Mouse (Mus musculus) liver, adult 2 months (tissue): ENCODE results near the gene Cnot4. TPM values are rescaled to one million over a fixed set of nuclear protein-coding genes. Genes with fewer than 3 reads are reported as not detected.

Experiments
- DNase-seq: peaks from one replicate; pipeline ENCODE4 v3.0.0-alpha.2; 2011; ENCODE audit warnings: low read depth, low spot score; ENCODE audit errors: extremely low read depth
- H3K27ac ChIP-seq: fragments of 200-500 bp; replicated peaks from 2 replicates; pipeline ENCODE4 v1.5.1; 2012; ENCODE audit warnings: low read depth, mild to moderate bottlenecking, control low read depth, inconsistent platforms, low read length; ENCODE audit not compliant: insufficient read depth
- H3K27me3 ChIP-seq: fragments of 200-500 bp; 2 replicates; pipeline ENCODE4 v1.6.1; 2012; ENCODE audit warnings: mild to moderate bottlenecking, moderate library complexity, low read length, inconsistent platforms; ENCODE audit not compliant: control insufficient read depth, insufficient read depth
- H3K36me3 ChIP-seq: fragments of 200-500 bp; 2 replicates; pipeline ENCODE4 v1.6.1; 2012; ENCODE audit warnings: low read length, inconsistent platforms; ENCODE audit not compliant: control insufficient read depth, insufficient read depth
- H3K4me1 ChIP-seq: fragments of 200-500 bp; 2 replicates; pipeline ENCODE4 v1.6.1; 2011; ENCODE audit warnings: low read length; ENCODE audit not compliant: control insufficient read depth, insufficient read depth
- H3K4me3 ChIP-seq: fragments of 200-500 bp; 2 replicates; pipeline ENCODE4 v1.5.1; 2011; ENCODE audit warnings: low read depth, mild to moderate bottlenecking, control low read depth, low read length, moderate library complexity; ENCODE audit not compliant: insufficient read depth
- H3K79me2 ChIP-seq: fragments of 200-500 bp; 2 replicates; pipeline ENCODE4 v1.6.1; 2012; ENCODE audit warnings: inconsistent platforms, mild to moderate bottlenecking, low read length, moderate library complexity; ENCODE audit not compliant: control insufficient read depth, insufficient read depth
- H3K9ac ChIP-seq: fragments of 200-500 bp; 2 replicates; pipeline ENCODE4 v1.6.1; 2012; ENCODE audit warnings: low read depth, mild to moderate bottlenecking, control low read depth, inconsistent platforms, low read length
- CTCF ChIP-seq: fragments of 200-500 bp; IDR thresholded peaks from 2 replicates; pipeline ENCODE4 v1.5.1; 2011; ENCODE audit warnings: low read depth, low read length, control low read depth
- POLR2A ChIP-seq: fragments of 200-500 bp; IDR thresholded peaks from 2 replicates; pipeline ENCODE4 v1.6.1; 2011; ENCODE audit warnings: low read length, control low read depth; ENCODE audit not compliant: insufficient read depth; ENCODE audit errors: extremely low read depth
- WGBS: fragments of 180-500 bp; shearing (Covaris S2); methylation state at CpG from one replicate; pipeline ENCODE4 v1.1.7; 2018; 5-methylcytosine and 5-hydroxymethylcytosine counted together
- polyA plus RNA-seq: library from polyadenylated mRNA; depleted of rRNA; stranded (reverse); fragments of >200 nt; gene quantifications from 2 replicates; pipeline ENCODE4 v1.2.3, GENCODE M21; 2012
- total RNA-seq: library from RNA; depleted of rRNA; stranded (reverse); fragments of >200 nt; gene quantifications from 2 replicates; pipeline ENCODE4 v1.2.3, GENCODE M21; 2014

The Cnot4 gene
- total and polyA plus RNA-seq, 2 experiments: 5.4 to 8.5 TPM

DNA sequence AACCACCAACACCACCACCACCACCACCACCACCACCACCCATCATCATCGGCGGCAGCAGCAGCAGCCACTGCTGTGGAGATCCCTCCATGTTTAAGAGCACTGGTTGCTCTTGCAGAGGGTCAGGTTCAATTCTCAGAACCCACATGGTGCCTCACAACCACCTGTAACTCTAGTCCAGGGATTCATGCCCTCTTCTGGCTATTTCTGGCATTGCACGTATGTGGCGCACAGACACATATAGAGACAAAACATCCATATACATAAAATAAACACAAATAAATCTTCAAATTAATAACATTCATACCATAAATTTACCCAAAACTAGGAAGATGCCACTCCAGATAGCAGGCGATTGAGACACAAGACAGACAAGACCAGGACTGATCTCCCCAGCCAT, 122.8 kb downstream of the Cnot4 start:
- Histone ChIP-seq H3K4me1 (no peaks in the 10 kb centered on the region), H3K27me3 (no peaks in the 10 kb centered on the region), H3K79me2 (no peaks in the 10 kb centered on the region), H3K36me3 (no peaks in the 10 kb centered on the region), H3K9ac (no peak overlapping the region), H3K4me3 (no peak overlapping the region), H3K27ac (no peak overlapping the region)
- WGBS: 98% methylated on average over 5 of the region's 5 CpGs
- DNase-seq: no peak
- TF ChIP-seq CTCF (no peak), POLR2A (no peak)

DNA sequence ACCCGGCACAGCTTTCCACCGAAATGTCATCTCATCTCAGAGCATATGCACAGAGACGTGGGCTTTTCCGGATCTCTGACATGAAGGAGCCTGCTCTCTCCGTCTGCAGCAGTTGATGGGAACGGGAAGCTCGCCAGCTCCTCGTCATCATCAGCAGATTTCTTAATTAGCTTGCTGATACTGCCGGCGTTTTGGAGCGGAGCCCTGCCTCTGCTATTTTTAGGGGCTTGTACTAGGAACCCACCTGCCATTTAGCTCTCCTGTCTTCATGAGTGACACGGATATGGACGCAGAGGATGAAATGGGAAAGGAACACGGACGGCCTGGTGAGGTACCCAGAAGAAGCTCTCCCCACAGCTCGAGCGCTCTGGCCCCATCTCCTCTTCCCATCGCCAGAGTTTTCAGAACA, 131.3 kb downstream of the Cnot4 start:
- no peak overlapping the region for H3K9ac ChIP-seq
- no peak overlapping the region for H3K4me3 ChIP-seq
- no peaks in the 10 kb centered on the region for H3K27me3 ChIP-seq
- no peak overlapping the region for H3K27ac ChIP-seq
- H3K36me3 ChIP-seq: no peaks in the 10 kb centered on the region
- TF ChIP-seq POLR2A: no peak
- no peak for TF ChIP-seq CTCF
- no peaks in the 10 kb centered on the region for H3K79me2 ChIP-seq
- WGBS: 79% methylated on average over 18 of the region's 18 CpGs
- H3K4me1 ChIP-seq: no peaks in the 10 kb centered on the region
- DNase-seq: no peak

DNA sequence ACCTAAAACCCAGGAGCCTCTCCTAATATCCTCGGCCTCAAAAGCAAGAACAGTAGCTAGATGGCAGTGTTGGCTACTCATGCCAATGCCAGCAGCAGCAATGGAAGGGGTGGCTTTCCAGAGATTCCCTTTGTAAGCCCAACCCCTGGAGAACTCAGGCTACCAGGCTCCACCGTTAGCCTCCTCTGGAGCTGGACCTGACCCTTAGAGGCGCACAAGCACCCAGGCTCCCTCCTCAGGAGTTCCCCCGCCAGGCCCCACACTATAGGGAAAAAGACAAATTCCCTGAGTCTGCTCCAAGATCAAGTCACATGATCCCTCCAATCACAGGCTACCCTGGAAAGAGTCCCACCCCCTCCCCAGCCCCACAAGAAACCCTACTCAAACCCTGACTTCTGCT, 134.4 kb downstream of the Cnot4 start:
- peaks cover 5% of the 10 kb centered on the region; the same call in 1 of the 2 replicates for H3K4me1 ChIP-seq
- no peak overlapping the region for H3K27ac ChIP-seq
- no peak overlapping the region for H3K4me3 ChIP-seq
- H3K36me3 ChIP-seq: no peaks in the 10 kb centered on the region
- no peaks in the 10 kb centered on the region for H3K27me3 ChIP-seq
- no peak overlapping the region for H3K9ac ChIP-seq
- DNase-seq: peak; percentile 16
- WGBS: 39% methylated on average over 4 of the region's 4 CpGs
- no peak for TF ChIP-seq POLR2A
- H3K79me2 ChIP-seq: no peaks in the 10 kb centered on the region

DNA sequence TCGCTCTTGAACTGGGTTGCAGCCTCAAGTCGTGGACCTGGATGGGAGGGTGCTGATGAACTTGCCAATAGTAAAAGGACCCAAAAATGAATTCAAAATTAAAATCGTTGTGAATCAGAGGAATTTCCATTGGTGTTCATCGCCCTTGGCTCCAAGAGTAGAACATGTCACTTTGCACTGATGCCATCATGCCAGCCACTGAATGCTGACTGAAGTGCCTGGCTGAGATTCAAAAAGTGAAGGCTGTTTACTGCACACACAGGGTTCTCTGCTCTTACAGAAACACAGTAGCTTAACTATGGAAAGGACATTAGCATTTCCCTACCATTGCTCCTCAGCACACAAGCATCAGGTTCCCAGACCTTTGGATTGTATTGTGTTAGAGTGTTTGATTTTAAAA, 137.0 kb downstream of the Cnot4 start:
- DNase-seq: no peak
- WGBS: 78% methylated on average over 4 of the region's 4 CpGs
- TF ChIP-seq CTCF: no peak
- TF ChIP-seq POLR2A: no peak
- no peaks in the 10 kb centered on the region for H3K79me2 ChIP-seq
- H3K9ac ChIP-seq: no peak overlapping the region
- no peak overlapping the region for H3K4me3 ChIP-seq
- peaks cover 5% of the 10 kb centered on the region; the same call in 1 of the 2 replicates for H3K4me1 ChIP-seq
- no peak overlapping the region for H3K27ac ChIP-seq
- H3K27me3 ChIP-seq: no peaks in the 10 kb centered on the region
- H3K36me3 ChIP-seq: no peaks in the 10 kb centered on the region

DNA sequence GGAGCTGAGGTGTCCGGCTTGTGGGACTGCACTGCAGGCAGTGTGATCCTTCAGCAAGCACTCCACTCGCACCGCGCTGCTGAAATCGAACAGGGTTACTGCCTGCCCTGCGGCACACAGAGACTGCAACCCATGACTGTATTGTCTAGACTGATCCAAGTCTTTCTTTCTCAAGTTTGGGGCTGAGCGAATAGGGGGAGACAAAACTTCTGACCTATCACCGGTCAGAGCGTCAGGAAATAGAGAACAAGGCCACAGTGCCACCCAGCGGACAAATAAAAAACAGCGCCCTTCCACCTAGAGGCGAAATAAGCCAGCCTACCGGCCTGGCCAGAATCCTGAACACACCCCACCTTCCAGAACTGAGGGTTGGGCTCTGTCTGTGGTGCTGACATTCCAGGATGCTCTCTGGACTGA, 138.3 kb downstream of the Cnot4 start:
- TF ChIP-seq POLR2A (no peak), CTCF (peak; percentile 84)
- H3K9ac ChIP-seq: peak overlapping the region; percentile 47; the same call in 1 of the 2 replicates
- 7% methylated on average over 13 of the region's 13 CpGs for WGBS

DNA sequence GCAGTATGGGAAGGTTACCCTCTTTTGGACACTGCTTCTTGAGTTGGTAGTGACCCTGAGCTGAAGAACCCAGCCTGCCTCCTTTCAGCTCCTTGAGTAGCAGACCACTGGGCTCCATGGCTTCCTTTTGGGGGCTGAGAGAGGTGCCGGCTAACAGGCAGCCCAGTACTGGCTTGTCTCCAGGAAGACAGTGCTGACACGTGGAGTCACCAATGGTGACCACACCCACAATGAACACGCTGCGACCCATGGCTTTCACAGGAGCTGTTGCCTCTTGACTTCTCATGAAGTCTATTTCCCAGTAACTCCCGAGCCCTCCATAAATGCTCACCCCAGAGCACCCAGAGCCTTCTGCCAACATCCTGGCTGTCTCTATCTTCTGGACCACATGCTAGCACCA, 138.8 kb downstream of the Cnot4 start:
- no peak overlapping the region for H3K9ac ChIP-seq
- no peak overlapping the region for H3K27ac ChIP-seq
- DNase-seq: no peak
- no peaks in the 10 kb centered on the region for H3K79me2 ChIP-seq
- no peaks in the 10 kb centered on the region for H3K27me3 ChIP-seq
- TF ChIP-seq CTCF (no peak), POLR2A (no peak)
- peaks cover 5% of the 10 kb centered on the region; the same call in 1 of the 2 replicates for H3K4me1 ChIP-seq
- WGBS: 39% methylated on average over 5 of the region's 5 CpGs
- no peak overlapping the region for H3K4me3 ChIP-seq
- H3K36me3 ChIP-seq: no peaks in the 10 kb centered on the region

More for the DNA sequence above, 138.3 kb downstream of the Cnot4 start:
- Histone ChIP-seq H3K79me2 (no peaks in the 10 kb centered on the region), H3K4me1 (peaks cover 5% of the 10 kb centered on the region; the same call in 1 of the 2 replicates), H3K4me3 (peak overlapping the region; percentile 34; the same call in 1 of the 2 replicates), H3K27ac (no peak overlapping the region), H3K27me3 (no peaks in the 10 kb centered on the region), H3K36me3 (no peaks in the 10 kb centered on the region)
- peak; percentile 59 for DNase-seq

DNA sequence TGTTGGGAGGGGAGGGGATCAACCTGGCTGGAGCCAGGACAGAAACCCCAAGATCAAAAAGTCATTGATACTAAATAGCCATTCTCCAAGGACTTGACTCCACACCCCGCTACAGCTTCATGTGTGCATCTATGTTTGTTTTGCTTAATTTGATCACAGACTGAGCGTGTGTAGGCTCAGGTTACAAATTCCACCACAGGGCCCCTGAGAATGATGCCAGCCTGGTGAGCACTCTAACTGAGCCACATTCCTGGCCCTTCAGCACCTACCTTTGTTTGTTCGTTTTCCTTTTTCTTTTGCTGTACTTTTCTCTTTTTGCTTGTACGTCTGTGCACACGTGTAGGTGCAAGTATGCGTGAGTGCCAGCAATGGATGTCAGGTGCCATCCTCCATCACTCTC, 144.3 kb downstream of the Cnot4 start:
- H3K4me3 ChIP-seq: no peak overlapping the region
- no peaks in the 10 kb centered on the region for H3K27me3 ChIP-seq
- H3K4me1 ChIP-seq: no peaks in the 10 kb centered on the region
- TF ChIP-seq CTCF: no peak
- no peak for TF ChIP-seq POLR2A
- H3K9ac ChIP-seq: no peak overlapping the region
- WGBS: 76% methylated on average over 6 of the region's 6 CpGs
- H3K27ac ChIP-seq: no peak overlapping the region
- H3K36me3 ChIP-seq: no peaks in the 10 kb centered on the region
- no peak for DNase-seq
- no peaks in the 10 kb centered on the region for H3K79me2 ChIP-seq
